Mouse (Mus musculus) heart, adult 2 months (tissue): ENCODE data around the gene Msh5.

ENCODE experiments used
- CTCF ChIP-seq: fragments of 200-600 bp; IDR thresholded peaks from 2 replicates; pipeline ENCODE4 v1.8.1; 2022; ENCODE audit warnings: antibody characterized with exemption, mild to moderate bottlenecking, moderate library complexity
- EP300 ChIP-seq: fragments of 200-500 bp; IDR thresholded peaks from 2 replicates; pipeline ENCODE4 v1.6.1; 2011; ENCODE audit warnings: low read depth, low read length, control low read depth; ENCODE audit not compliant: insufficient read depth
- POLR2A ChIP-seq: fragments of 200-500 bp; IDR thresholded peaks from 2 replicates; pipeline ENCODE4 v1.6.1; 2011; ENCODE audit warnings: mild to moderate bottlenecking, low read depth, low read length, control low read depth; ENCODE audit not compliant: insufficient read depth

GRCm38 (mm10) chr17:35048932-35049440 is 2.4 kb upstream of the Msh5 start:
- TF ChIP-seq CTCF (no peak), POLR2A (no peak), EP300 (no peak)
